Mouse (Mus musculus): Measurements from ENCODE around the gene Siah3.
"Not testable (repeated sequence)": the region's sequence is repeated elsewhere in the genome, so short reads cannot be mapped to it uniquely, and the experiment has no call there.

Gene Siah3

DNA sequence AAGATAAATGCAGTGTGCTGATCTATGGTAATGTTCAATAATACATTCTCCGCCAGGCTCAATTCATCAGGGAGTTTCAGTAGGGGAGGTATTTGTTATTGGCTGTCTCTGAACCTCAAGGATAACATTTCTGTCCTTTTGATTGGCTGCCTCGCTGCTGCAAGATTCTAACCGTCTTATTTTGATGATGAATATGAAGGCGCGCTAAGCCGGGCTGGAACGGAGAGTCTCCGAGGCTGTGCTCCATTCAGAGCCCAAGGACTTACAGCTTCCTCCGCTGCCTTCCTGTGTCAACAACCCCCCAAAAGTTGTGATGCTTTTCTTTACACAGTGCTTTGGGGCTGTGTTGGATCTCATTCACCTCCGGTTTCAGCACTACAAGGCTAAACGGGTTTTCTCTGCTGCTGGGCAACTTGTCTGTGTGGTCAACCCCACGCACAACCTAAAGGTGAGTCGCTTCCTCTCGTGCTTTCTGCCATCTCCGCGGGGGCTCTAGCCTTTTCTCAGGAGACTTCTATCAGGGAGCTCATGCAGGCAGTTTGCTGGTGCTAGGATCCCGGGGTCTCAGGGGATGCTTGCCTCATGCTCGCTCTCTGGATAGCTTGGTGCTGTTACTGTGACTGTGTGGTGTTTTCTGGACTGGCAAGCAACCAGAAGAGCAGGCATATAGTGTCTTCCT, at the start of gene Siah3:
Gene Siah3 (plus strand): TSS at position 240 of the 679 bp plus-strand sequence.
- in situ Hi-C loops (cut with MseI, MboI), result no loop called here

DNA sequence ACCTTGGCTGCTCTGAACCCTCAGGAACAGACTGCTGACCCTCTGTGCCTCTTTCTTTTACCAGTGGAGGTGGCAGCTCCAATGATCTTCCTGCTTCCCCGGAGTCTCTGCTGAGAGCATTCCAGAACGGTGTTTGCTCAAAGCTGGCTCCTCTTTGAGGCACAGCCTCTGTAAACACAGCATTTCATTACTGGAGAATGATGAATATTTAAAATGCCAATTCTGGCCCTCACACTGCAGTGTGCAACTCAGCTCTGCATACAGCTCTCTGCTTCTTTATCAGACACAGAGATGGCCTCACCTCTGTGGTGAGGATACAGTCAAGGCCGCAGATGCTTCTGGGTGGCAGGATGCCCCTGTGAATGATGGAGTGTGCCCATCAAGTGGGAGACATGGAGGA, 46.0 kb upstream of the Siah3 start:
- in situ Hi-C loops (cut with MseI, MboI), result no loop called here

DNA sequence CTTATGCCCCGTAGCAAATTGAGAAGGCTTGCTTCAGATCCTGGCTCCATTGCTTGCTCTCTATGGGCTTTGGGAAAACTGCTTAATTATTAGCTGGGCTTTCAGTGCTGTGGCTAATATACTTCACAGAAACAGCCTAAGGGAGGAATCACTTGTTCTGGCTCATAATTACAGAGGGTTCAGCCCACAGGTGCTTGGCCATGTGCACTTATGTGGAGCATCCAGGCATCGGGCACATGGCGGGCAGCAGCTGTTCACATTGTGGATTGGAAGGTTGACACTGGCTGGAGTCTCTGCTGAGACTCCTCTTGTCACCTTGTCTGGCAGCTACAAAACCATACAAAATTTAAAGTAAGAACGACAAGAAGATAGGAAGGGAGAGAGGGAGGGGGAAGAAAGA, 45.4 kb upstream of the Siah3 start:
- in situ Hi-C loops (cut with MseI, MboI), result no loop called here

DNA sequence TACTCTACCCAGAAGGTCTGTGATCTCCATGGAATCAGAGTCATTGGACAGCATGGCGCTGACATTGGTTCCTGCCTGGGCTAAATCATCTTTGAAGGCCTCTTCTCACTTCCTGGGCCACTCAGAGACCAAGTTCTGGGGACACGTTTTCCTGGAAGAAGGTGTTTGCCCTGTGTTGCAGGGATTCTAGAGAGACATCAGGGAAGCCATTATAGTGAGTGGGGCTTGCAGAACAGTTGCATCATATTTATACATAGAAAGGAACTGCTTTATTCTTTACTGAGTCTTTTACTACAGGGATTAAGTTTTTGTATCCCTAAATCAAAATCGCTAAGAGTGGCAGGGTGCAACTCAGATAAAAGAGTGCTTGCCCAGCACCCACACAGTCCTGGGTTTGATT, 37.1 kb upstream of the Siah3 start:
- in situ Hi-C loops (cut with MseI, MboI), result no loop called here

DNA sequence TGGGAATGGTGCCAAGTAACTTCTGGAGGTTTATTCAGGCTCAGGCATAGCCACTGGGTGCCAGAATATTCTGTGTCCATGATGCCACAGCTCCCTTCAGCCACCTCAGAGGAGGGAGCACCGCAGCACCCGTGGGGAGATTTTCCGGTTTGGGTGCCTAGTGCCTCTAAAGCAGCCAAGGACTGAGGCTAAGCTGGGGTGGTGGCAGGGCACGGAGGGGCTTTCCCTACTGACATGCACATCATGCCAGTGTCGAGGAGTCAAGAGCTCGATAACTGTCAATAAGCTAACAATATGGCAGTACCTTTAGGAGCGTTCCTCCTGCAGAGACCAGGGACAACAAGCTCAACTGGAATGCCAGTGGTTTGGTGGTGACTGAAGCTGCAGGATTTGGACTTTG, 35.9 kb upstream of the Siah3 start:
- in situ Hi-C loops (cut with MseI, MboI), result no loop called here

DNA sequence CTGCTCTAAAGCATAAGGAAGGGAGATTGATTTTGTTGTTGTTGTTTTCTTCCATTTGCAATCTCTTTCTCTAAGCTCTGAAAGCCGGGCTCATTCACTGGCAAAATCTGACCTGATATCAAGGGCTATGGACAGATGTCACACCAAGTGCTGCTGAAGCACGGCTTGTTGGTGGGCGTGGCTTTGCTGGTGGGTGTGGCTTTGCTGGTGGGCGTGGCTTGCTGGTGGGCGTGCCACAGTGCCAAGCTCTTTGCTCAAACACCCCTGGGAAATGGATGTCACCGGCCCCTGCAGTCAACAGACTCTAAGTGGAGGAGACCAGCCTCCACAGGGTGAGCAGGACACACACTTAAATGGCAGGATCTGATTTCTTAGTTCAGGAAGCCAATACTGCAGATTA, 35.0 kb upstream of the Siah3 start:
- in situ Hi-C loops (cut with MseI, MboI), result no loop called here

DNA sequence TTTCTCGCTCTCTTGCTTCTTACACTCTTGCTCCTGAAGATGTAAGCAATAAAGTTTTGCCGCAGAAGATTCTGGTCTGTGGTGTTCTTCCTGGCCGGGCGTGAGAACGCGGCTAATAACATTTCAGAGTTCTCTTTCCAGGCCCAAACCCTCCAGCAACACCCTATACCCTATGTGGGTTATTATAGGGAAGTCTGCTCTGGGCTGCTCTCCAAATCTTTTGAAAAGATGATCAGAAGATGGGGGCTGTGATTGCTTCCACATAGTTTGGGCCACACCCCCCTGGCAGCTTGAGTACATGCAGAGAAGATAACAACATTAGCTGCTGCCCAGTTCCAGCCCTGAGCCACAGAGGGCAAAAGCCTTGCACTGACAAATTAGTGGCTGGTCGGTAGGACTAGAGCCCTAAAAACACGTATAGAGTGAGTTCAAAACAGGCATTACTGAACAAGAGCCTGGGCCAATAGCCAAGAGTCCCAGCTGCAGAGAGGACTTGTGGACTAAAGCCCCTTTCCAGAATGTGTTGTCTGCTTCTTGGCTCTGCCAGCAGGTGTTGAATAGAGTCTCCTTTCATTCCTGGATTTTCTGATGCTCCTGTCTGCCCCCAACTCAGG, 24.5 kb upstream of the Siah3 start:
- in situ Hi-C loops (cut with MseI, MboI), result no loop called here

DNA sequence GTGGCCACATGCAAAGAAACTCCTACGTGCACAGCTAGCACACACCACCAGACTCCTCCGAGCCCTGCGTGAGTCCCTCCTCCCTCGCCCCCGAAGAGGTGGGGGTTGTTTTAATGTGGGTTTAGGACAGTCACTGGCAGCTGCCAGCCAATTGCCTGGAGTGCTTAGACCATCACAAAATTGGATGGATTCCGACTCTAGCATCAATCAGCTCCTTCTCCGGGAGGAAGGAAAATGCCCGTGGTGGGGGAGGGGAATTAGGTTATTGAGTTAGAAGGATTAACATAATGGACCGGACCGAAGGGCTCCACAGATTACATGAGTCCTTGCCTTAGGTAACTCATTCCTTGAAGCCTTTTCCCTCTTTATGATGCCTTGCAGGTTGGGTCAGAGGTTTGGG, 22.9 kb upstream of the Siah3 start:
- in situ Hi-C loops (cut with MseI, MboI), result no loop called here

DNA sequence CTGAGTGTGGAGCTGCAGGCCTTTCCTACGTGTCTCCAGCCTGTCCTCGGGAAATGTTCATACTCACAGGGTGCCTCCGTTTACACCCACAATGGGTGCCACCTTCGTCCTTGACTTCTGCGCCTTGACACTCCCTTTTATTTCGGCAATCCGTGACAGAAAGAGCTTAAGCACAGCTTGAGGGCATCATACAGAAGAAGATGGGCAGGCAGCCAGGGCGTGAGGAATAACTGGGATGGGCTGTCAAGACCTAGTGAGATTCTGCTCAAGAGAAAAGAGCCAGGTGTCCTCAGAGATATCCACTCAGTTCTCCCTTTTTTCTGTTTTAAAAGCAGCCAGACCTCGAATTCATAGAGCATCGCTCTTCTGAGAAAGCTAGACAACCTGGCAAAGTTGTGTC, 21.2 kb upstream of the Siah3 start:
- in situ Hi-C loops (cut with MseI, MboI), result no loop called here

DNA sequence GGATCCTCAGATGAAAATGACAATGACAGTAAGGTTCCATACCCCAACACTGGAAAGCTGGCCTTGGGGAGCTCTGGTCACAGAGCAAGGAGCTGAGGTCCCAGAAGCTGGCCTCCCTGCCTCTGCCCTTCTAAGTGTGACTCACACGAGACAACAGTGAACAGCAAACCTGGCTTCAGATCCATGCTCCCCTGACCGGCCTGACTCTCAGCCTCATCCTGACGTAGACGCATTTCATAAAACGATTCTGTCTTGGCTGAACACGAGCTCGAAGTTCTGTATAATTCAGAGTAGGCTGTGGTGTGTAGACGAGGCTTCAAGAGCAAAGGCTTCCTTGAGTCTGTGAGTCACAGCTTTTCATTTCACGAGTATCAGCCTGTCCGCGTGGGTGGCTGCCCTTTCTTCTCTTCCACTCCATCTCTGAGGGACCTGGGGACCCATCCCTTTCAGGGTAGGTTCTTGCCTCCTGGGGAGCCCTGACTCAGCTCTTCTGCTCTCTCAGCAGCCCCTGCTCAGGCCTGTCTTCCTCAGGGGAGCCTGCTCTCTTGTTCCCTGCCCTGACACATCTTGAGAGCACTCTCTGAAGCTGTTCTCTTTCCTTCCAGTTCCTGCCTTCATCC, 11.2 kb upstream of the Siah3 start:
- in situ Hi-C loops (cut with MseI, MboI), result no loop called here

DNA sequence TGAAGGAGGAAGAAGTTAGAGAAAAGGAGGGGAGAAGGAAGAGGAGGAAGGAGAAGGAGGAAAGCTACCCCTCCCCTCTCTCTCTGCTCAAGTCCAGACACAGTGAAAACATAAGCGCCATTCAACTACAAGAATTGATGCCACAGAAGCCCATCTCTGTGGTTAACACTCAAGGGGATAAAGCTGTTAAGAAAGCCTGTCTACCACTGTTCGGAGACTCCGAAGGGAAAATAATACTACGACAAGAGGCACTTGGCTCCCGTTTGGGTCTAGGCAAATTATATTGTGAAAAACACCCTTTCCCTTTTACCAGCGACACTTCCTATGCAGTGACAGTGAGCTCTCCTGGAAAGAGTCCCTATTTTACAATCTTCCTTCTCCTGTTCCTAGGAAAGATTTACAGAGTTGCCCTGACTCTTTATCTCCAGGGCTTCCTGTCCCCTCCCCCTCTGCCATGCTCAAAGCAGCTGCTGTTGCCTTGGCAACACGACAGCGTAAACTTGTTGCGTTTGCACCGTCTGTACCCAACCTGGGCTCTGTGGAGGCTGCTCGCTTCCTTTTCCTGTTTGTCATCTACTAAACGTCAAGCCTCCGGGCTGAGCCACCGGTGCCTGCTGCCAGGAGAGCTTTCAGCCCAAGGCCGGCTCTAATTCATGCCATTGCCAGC, 10.4 kb upstream of the Siah3 start:
- in situ Hi-C loops (cut with MseI, MboI), result no loop called here

DNA sequence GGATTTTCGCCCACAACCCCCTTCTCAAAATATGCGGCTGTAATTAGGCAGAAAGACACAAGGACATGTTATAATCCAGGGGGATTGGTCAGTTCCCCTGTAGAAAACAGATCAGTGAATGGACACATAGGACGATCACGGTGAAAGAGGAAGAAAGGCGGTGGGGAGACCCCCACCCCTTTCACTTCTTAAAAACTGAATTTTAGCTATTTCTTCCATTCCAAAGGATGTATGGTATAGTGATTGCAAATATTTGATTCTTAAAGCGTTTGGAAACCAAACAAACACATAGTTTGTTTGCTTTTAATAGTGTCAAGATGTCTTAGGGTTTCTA, 9.9 kb upstream of the Siah3 start:
- in situ Hi-C loops (cut with MseI, MboI), result no loop called here

DNA sequence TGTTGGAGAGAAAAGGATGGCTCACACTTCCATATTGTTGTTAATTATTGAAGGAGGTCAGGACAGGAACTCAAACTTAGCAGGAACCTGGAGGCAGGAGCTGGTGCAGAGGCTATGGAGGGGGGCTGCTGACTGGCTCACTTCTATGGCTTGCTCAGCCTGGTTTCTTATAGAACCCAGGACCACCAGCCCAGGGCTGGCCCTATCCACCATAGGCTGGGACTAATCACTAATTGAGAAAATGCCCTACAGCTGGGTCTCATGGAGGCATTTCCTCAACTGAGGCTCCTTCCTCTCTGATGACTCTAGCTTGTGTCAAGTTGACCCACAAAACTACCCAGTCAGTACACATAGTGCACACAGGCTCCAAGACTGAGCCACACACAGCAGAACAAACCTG, 9.5 kb upstream of the Siah3 start:
- in situ Hi-C loops (cut with MseI, MboI), result not testable (repeated sequence)

DNA sequence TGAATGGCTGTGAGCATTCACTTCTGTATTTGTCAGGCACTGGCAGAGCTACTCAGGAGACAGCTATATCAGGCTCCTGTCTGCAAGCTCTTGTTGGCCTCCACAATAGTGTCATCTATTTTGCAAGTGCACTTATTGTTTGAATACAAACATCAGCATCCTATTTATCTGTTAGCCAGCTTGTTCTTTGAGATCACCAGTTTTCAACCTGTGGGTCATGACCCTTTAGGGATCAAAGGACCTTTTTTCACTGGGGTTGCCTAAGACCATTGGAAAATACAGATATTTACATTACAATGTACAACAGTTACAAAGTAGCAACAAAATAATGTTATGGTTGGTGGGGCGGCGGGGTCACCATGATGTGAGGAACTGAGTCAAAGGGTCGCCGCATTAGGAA, 1.9 kb upstream of the Siah3 start:
- in situ Hi-C loops (cut with MseI, MboI), result no loop called here

DNA sequence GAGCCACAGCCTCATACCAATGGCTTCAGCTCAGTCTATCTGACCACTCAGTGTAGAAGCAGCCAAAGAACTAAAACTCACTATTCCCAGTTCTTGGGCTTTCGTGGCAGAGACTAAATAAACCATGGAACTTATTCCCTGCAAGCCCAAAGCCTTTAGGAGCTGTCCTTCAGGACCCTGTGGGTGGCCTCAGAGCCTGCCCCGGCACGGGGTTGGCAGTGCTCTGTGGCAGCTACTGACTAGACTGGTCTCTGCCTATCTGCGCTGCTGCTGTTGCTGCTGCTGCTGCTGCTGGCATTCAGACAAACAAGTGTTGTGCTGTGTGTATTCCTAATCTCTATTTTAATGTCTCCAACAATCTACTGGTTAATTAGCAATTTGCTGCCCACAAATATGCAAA, 1.1 kb upstream of the Siah3 start:
- in situ Hi-C loops (cut with MseI, MboI), result no loop called here

DNA sequence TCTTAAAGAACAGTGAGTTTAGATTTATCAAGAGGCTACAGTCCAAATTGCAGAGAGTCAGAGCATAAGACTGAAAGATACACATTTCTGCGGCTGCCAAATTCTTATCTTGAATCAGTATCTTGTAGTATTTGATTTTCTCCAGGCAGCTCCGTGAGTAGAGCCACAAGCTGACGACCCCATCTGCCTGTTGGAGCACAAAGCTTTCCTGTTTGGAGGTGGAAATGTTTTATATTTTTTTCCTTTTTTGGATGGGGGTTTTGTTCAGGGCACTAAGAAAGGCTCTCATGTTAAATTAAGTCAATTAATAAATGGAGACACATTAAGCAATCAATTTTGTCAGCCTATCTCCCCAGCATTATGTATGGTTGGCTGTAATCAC, 430 bp upstream of the Siah3 start:
- in situ Hi-C loops (cut with MseI, MboI), result no loop called here

DNA sequence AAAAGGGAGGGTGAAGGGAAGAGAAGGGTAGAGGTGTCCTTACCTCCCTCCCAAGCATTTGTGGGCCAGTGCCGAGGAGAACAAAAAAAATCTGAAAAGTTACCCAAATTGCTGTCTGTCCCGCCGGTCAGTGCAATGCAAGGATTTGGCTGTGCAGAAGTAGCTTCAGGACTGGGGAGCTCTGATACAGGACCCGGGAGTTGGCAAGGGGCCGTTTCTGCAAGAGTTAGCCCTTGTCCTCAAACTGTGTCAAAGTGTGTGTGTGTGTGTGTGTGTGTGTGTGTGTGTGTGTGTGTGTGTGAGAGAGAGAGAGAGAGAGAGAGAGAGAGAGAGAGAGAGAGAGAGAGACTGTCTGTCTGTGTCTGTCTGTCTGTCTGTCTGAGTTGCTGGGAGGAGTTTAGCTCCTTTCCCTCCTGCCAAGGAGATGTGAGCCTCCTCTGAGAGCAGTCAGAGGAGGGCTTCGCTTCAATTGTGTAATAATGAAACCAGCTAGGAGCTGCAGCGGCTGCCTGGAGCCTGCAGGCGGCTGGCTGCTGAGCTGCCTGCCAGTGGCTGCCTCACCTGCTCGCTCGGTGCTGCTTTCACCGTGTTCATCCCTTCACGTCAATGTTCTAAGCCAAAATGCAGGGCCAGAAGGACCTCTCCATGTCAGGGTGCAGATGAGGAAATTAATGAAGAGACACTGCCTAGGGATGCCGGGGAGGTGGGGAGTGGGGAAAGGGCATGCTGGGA, 873 bp downstream of the Siah3 start:
- in situ Hi-C loops (cut with MseI, MboI), result no loop called here

DNA sequence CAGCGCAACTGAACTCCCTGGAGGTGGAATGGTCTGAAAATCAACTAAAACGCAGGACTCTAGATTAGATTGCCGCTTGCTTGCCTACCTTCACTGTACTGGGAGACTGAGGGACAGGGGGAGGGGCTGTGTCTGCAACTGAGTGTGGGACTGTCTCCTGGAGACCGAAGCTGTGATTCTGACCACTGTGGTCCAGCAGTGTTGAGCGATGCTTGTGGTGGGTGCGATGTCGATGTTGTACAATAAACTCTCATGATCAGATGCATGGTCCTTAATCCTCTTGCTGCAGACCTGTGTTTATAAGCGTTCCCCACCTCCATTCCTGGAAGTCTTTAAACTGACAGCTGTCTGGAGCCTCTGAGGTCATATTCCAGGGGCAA, 1.4 kb downstream of the Siah3 start:
- in situ Hi-C loops (cut with MseI, MboI), result no loop called here

DNA sequence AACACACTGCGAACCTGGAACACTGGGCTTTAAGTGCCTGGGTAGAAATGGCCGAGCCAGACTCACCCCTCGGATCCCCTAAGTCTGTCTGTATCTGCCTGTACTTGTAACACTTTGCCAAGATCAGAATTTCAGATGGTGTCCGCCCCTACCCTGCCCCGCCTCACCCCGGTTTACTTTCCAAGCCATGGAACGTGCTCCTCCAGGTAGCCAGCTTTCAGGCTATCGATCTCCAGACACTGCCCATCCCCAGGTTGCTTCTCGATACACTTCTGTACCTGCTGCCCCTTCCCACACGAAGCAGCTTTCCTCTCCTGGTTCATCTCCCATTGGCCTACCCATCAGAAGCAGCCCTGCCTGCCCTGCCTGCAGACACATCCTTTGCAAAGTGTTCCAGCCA, 3.6 kb downstream of the Siah3 start:
- in situ Hi-C loops (cut with MseI, MboI), result no loop called here

DNA sequence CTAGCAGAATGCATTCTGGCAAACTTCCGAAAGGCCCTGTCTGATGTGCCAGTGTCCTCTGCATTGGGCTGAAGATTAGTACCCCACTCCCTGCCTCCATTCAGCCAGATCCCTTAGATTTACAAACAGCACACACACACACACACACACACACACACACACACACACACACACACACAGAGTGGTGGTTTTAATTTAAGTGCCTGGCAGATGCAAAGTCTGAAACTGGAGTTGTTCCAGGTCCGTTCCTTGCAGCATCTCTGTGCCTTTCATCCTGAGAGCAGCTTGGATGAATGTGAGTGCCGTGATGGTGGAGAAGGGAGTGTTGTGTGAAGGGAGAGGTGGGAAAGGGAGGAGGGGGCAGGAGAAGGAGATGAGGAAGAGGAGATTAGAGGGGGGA, 4.2 kb downstream of the Siah3 start:
- in situ Hi-C loops (cut with MseI, MboI), result no loop called here

DNA sequence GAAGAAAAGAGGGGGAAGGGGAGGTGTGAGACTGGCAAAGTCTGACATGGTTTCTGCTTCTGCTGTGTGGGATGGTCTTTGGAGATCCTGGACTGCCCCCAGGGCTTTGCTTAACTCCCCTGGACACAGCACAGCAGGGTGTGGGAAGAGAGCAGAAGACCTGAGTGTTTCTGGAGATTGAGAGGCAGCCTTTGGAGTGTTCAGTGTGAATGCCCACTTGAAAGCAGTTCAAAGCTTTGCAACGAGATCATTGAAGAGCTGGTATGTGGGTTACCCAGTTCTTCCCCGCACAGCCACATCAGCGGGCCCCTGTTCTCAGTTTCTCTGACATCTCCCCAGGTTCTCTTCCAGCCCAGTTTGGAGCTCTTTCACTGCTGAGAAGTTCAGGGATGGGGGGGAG, 4.7 kb downstream of the Siah3 start:
- in situ Hi-C loops (cut with MseI, MboI), result no loop called here

DNA sequence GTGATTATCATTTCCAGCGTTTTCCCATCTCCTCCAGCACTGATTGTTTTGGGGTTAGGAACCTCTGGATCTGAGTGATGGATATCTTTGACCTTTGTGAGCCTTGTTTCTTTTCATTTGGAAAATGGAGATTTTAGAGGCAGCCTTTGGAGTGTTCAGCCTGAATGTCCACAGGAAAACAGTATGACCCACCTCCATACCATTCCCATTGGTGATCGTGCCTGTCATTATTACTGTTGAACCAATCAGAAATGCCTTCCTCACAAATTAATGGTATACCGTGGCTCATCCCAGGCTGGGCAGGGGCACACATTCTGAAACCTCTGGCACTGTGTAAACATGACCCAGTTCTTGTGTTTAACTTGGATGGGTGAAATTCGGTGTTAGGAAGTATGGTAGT, 6.0 kb downstream of the Siah3 start:
- in situ Hi-C loops (cut with MseI, MboI), result no loop called here

DNA sequence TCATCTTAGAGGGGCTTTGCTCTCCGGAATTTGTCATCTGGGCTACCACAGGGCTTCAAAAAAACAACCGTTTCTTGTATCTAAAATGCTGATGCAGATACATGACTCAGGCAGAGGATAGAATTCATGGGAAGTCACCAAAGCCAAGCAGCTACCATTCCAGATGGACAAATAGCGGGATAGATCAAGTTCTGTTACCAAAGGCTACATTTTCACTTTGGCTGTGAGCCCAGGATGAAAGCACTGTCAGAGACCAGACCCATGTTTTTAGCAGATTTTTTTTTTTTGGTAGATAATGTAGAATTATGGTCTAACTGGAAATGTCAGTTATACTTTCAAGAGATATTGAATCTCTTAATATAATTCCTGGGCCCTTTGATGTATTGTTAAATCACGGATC, 7.4 kb downstream of the Siah3 start:
- in situ Hi-C loops (cut with MseI, MboI), result no loop called here
